In genomic region chr7:67229701-67230100, GRCm38 (mm10) we compare ENCODE assay signal across 17 mouse cellular contexts. TPM values are rescaled to one million over a fixed set of nuclear protein-coding genes. Genes with fewer than 3 reads are reported as not detected.
A peak's percentile ranks its signal among the peaks of the same experiment; 100 is the strongest.
DNase-seq lines count a peak whose midpoint lies in the region; ATAC-seq and TF ChIP-seq lines count a peak whose summit lies in the region.
"Had no signal": no experiment of that assay in that cellular context is flagged by ENCODE, and none has a peak within 500 bp of the region (broad histone marks: within the 10 kb centered on the region; RNA-seq: fewer than 3 reads in every experiment).

No protein-coding gene starts in this region.

- H3K36me3 ChIP-seq in heart, embryonic 16.5 days (ENCODE audit: control insufficient read depth, insufficient read depth) = peaks cover 32% of the 10 kb centered on the region
- peaks cover 10% of the 10 kb centered on the region; the same call in 1 of the 2 replicates for H3K36me3 ChIP-seq in heart, embryonic 11.5 days (ENCODE audit: control insufficient read depth, insufficient read depth, low read length)
- peaks cover 3% of the 10 kb centered on the region for H3K36me3 ChIP-seq in stomach, postnatal 0 days (ENCODE audit: control insufficient read depth, insufficient read depth, low read length)

- H3K27me3 ChIP-seq in heart, embryonic 16.5 days (ENCODE audit: control insufficient read depth, insufficient read depth, low read length) = no peaks in the 10 kb centered on the region
- H3K27me3 ChIP-seq in heart, embryonic 11.5 days (ENCODE audit: control insufficient read depth, insufficient read depth, low read length) = no peaks in the 10 kb centered on the region
- H3K27me3 ChIP-seq in stomach, postnatal 0 days (ENCODE audit: control insufficient read depth, insufficient read depth, low read length) = no peaks in the 10 kb centered on the region

- no peak for ATAC-seq in heart, embryonic 16.5 days (replicated peaks; ENCODE audit: extremely low read depth, insufficient read depth, low FRiP score)
- no peak for ATAC-seq in heart, embryonic 11.5 days (replicated peaks; ENCODE audit: insufficient number of reproducible peaks, low FRiP score, low TSS enrichment)
- 0 out of 2 replicates have a peak, but pooled peaks have one; percentile 31 for ATAC-seq in stomach, postnatal 0 days (ENCODE audit: low FRiP score, low TSS enrichment)

- TF ChIP-seq EP300 in stomach, postnatal 0 days (optimal IDR thresholded peaks at IDR 0.05) = no peak

- H3K27ac ChIP-seq in heart, embryonic 16.5 days (ENCODE audit: low read length) = peak overlapping the region; percentile 95
- H3K27ac ChIP-seq in heart, embryonic 11.5 days (ENCODE audit: low read depth, low read length) = no peak overlapping the region
- H3K27ac ChIP-seq in stomach, postnatal 0 days (replicated peaks) = no peak overlapping the region
- H3K27ac ChIP-seq: macrophage; midbrain, embryonic 10.5 days had no signal

- peaks cover 41% of the 10 kb centered on the region for H3K4me1 ChIP-seq in heart, embryonic 16.5 days (ENCODE audit: control insufficient read depth, insufficient read depth, low read length)
- H3K4me1 ChIP-seq in heart, embryonic 11.5 days (ENCODE audit: control insufficient read depth, insufficient read depth, low read length) = peaks cover 15% of the 10 kb centered on the region; the same call in 1 of the 2 replicates
- H3K4me1 ChIP-seq in stomach, postnatal 0 days (replicated peaks; ENCODE audit: control insufficient read depth, insufficient read depth) = no peaks in the 10 kb centered on the region
- H3K4me1 ChIP-seq: midbrain, embryonic 10.5 days had no signal

- no peak overlapping the region for H3K4me2 ChIP-seq in heart, embryonic 16.5 days (ENCODE audit: low read depth, low read length)
- H3K4me2 ChIP-seq in heart, embryonic 11.5 days = no peak overlapping the region
- H3K4me2 ChIP-seq in stomach, postnatal 0 days (replicated peaks; ENCODE audit: low read depth) = no peak overlapping the region
- H3K4me2 ChIP-seq: liver, embryonic 11.5 days; lung, embryonic 14.5 days had no signal

- TF ChIP-seq CTCF in stomach, postnatal 0 days (IDR thresholded peaks at IDR 0.05; ENCODE audit: low read depth) = no peak

- WGBS in heart, embryonic 16.5 days = 84% methylated on average over 3 of the region's 3 CpGs
- 87% methylated on average over 3 of the region's 3 CpGs for WGBS in heart, embryonic 11.5 days (ENCODE audit: insufficient replicate concordance)
- 64% methylated on average over 3 of the region's 3 CpGs for WGBS in stomach, postnatal 0 days

- H3K9ac ChIP-seq in heart, embryonic 16.5 days (ENCODE audit: low read length) = no peak overlapping the region
- H3K9ac ChIP-seq in heart, embryonic 11.5 days (ENCODE audit: low read depth, low read length) = no peak overlapping the region; the same call in 1 of the 2 replicates
- H3K9ac ChIP-seq in stomach, postnatal 0 days (ENCODE audit: low read length) = no peak overlapping the region
- H3K9ac ChIP-seq: lung, embryonic 14.5 days had no signal

- H3K4me3 ChIP-seq in heart, embryonic 16.5 days (ENCODE audit: low read length) = no peak overlapping the region
- no peak overlapping the region for H3K4me3 ChIP-seq in heart, embryonic 11.5 days (ENCODE audit: low read depth, low read length)
- H3K4me3 ChIP-seq in stomach, postnatal 0 days (ENCODE audit: low read depth, low read length) = no peak overlapping the region
- H3K4me3 ChIP-seq: midbrain, embryonic 10.5 days had no signal

- H3K9me3 ChIP-seq in heart, embryonic 16.5 days (replicated peaks; ENCODE audit: control insufficient read depth, low read length) = no peaks in the 10 kb centered on the region
- no peaks in the 10 kb centered on the region for H3K9me3 ChIP-seq in heart, embryonic 11.5 days (replicated peaks; ENCODE audit: control insufficient read depth, low read length)
- H3K9me3 ChIP-seq in stomach, postnatal 0 days (ENCODE audit: control insufficient read depth, low read length) = no peaks in the 10 kb centered on the region
- H3K9me3 ChIP-seq: midbrain, embryonic 10.5 days had no signal

- peak; percentile 82 for DNase-seq in heart, adult 11 months
- no peak for DNase-seq in heart, adult 18-20 months
- DNase-seq in right cerebral cortex, postnatal 10 days (ENCODE audit: low spot score in 2 of 2) = peak; percentile 17 to 19
- DNase-seq in right cerebral cortex, adult 2 months (ENCODE audit: low spot score in 2 of 2) = no peak
- peak; percentile 7 for DNase-seq in stomach, postnatal 0 days (ENCODE audit: low spot score)
- DNase-seq: adrenal gland, postnatal 36 days; B cell, adult 2 months; cerebellum, adult 18-20 months; embryo, embryonic 11 days; kidney, adult 9 months; kidney, postnatal 4 days; lung, embryonic 14.5 days had no signal

RNA-seq across cellular contexts. Expression of gene Lysmd4, which starts 7.4 kb away (rescaled TPM):
- 10 to 100 TPM; 15.2 to 18.1 TPM for total RNA-seq in heart, adult 18-20 months (2021)
- 15.7 and 15.8 TPM in 2 replicates for polyA plus RNA-seq in heart, embryonic 16.5 days (2015; fragmentation: Nextera tagmentation; extraction: Ambion mirVana)
- polyA plus RNA-seq in heart, embryonic 11.5 days (2014; fragmentation: Nextera tagmentation; extraction: Ambion mirVana) = 7.8 and 11.3 TPM in 2 replicates
- polyA plus RNA-seq in stomach, postnatal 0 days (2015; fragmentation: Nextera tagmentation; extraction: Ambion mirVana) = 8.5 and 9.8 TPM in 2 replicates

Comparison
In these comparisons a context has a peak if more than half of its experiments do, and no peak if none do; other contexts are left out.
1. DNase-seq: peak in heart, adult 11 months (single experiment), right cerebral cortex, postnatal 10 days (2 of 2) and stomach, postnatal 0 days (single experiment); none in heart, adult 18-20 months (0 of 2) and right cerebral cortex, adult 2 months (0 of 2).